Mouse (Mus musculus): Measurements from ENCODE around the gene Zc3h13. TPM values are rescaled to one million over a fixed set of nuclear protein-coding genes. Genes with fewer than 3 reads are reported as not detected.

Gene Zc3h13
- polyA plus RNA-seq, 1 experiment: 8.7 TPM

- WGBS: 77% methylated on average over 9 of the region's 9 CpGs
- Histone ChIP-seq H3K4me1 (ENCODE audit: control insufficient read depth, insufficient read depth, low read length) (no peaks in the 10 kb centered on the region), H3K4me3 (replicated peaks; ENCODE audit: extremely low read depth, low read depth, low read length) (no peak overlapping the region)
- TF ChIP-seq CTCF (IDR thresholded peaks at IDR 0.05; ENCODE audit: insufficient read depth, low read length) (no peak), POLR2A (IDR thresholded peaks at IDR 0.05; ENCODE audit: borderline replicate concordance, extremely low read depth, low read depth, low read length) (no peak)
- DNase-seq: no peak
These were observed 81.3 kb downstream of the Zc3h13 start for GRCm38 (mm10) chr14:75365301-75366035.

GRCm38 (mm10) chr14:75366741-75367140, 82.6 kb downstream of the Zc3h13 start:
- Histone ChIP-seq H3K4me3 (replicated peaks; ENCODE audit: extremely low read depth, low read depth, low read length) (no peak overlapping the region), H3K4me1 (ENCODE audit: control insufficient read depth, insufficient read depth, low read length) (no peaks in the 10 kb centered on the region)
- WGBS: 25% methylated on average over 11 of the region's 11 CpGs
- TF ChIP-seq POLR2A (IDR thresholded peaks at IDR 0.05; ENCODE audit: borderline replicate concordance, extremely low read depth, low read depth, low read length) (no peak), CTCF (IDR thresholded peaks at IDR 0.05; ENCODE audit: insufficient read depth, low read length) (no peak)
- no peak for DNase-seq

- no peaks in the 10 kb centered on the region for H3K4me1 ChIP-seq (ENCODE audit: control insufficient read depth, insufficient read depth, low read length)
- DNase-seq: no peak
- WGBS: 25% methylated on average over 3 of the region's 3 CpGs
- H3K4me3 ChIP-seq (replicated peaks; ENCODE audit: extremely low read depth, low read depth, low read length): no peak overlapping the region
- no peak for TF ChIP-seq CTCF (IDR thresholded peaks at IDR 0.05; ENCODE audit: insufficient read depth, low read length)
- no peak for TF ChIP-seq POLR2A (IDR thresholded peaks at IDR 0.05; ENCODE audit: borderline replicate concordance, extremely low read depth, low read depth, low read length)
These were observed 83.3 kb downstream of the Zc3h13 start for GRCm38 (mm10) chr14:75367503-75367902.

GRCm38 (mm10) chr14:75369880-75370279, 85.7 kb downstream of the Zc3h13 start:
- no peak for TF ChIP-seq POLR2A (IDR thresholded peaks at IDR 0.05; ENCODE audit: borderline replicate concordance, extremely low read depth, low read depth, low read length)
- TF ChIP-seq CTCF (IDR thresholded peaks at IDR 0.05; ENCODE audit: insufficient read depth, low read length): no peak
- DNase-seq: no peak

GRCm38 (mm10) chr14:75375006-75375598, 90.9 kb downstream of the Zc3h13 start:
- H3K4me1 ChIP-seq (ENCODE audit: control insufficient read depth, insufficient read depth, low read length): no peaks in the 10 kb centered on the region
- no peak overlapping the region for H3K4me3 ChIP-seq (replicated peaks; ENCODE audit: extremely low read depth, low read depth, low read length)
- TF ChIP-seq CTCF (IDR thresholded peaks at IDR 0.05; ENCODE audit: insufficient read depth, low read length): no peak
- no peak for TF ChIP-seq POLR2A (IDR thresholded peaks at IDR 0.05; ENCODE audit: borderline replicate concordance, extremely low read depth, low read depth, low read length)
- no peak for DNase-seq
- WGBS: 51% methylated on average over 11 of the region's 11 CpGs

More at GRCm38 (mm10) chr14:75369880-75370279, 85.7 kb downstream of the Zc3h13 start:
- H3K4me3 ChIP-seq (replicated peaks; ENCODE audit: extremely low read depth, low read depth, low read length): no peak overlapping the region
- no peaks in the 10 kb centered on the region for H3K4me1 ChIP-seq (ENCODE audit: control insufficient read depth, insufficient read depth, low read length)
- WGBS: 47% methylated on average over 5 of the region's 5 CpGs

GRCm38 (mm10) chr14:75376256-75376655, 92.1 kb downstream of the Zc3h13 start:
- H3K4me3 ChIP-seq (replicated peaks; ENCODE audit: extremely low read depth, low read depth, low read length): no peak overlapping the region
- no peaks in the 10 kb centered on the region for H3K4me1 ChIP-seq (ENCODE audit: control insufficient read depth, insufficient read depth, low read length)
- DNase-seq: no peak
- TF ChIP-seq POLR2A (IDR thresholded peaks at IDR 0.05; ENCODE audit: borderline replicate concordance, extremely low read depth, low read depth, low read length) (no peak), CTCF (IDR thresholded peaks at IDR 0.05; ENCODE audit: insufficient read depth, low read length) (no peak)
- WGBS: 34% methylated on average over 2 of the region's 2 CpGs

GRCm38 (mm10) chr14:75377612-75378011, 93.4 kb downstream of the Zc3h13 start:
- 64% methylated on average over 7 of the region's 7 CpGs for WGBS

More at GRCm38 (mm10) chr14:75377612-75378011, 93.4 kb downstream of the Zc3h13 start:
- no peak for DNase-seq
- Histone ChIP-seq H3K4me1 (ENCODE audit: control insufficient read depth, insufficient read depth, low read length) (no peaks in the 10 kb centered on the region), H3K4me3 (replicated peaks; ENCODE audit: extremely low read depth, low read depth, low read length) (no peak overlapping the region)
- TF ChIP-seq POLR2A (IDR thresholded peaks at IDR 0.05; ENCODE audit: borderline replicate concordance, extremely low read depth, low read depth, low read length) (no peak), CTCF (IDR thresholded peaks at IDR 0.05; ENCODE audit: insufficient read depth, low read length) (no peak)

Other genes with a start within 250 kb of the Zc3h13 start
- gene Lrrc63, start 153.5 kb upstream of the Zc3h13 start, polyA plus RNA-seq (2012; rRNA removed): 0.03 and 0.04 TPM in 2 replicates
- 26.6 and 54.4 TPM in 2 replicates for gene Lcp1, start 153.3 kb upstream of the Zc3h13 start, polyA plus RNA-seq (2012; rRNA removed)
- gene Cpb2, start 42.1 kb upstream of the Zc3h13 start, polyA plus RNA-seq (2012; rRNA removed): 0.09 and 0.10 TPM in 2 replicates
- gene Siah3, start 171.6 kb downstream of the Zc3h13 start, polyA plus RNA-seq (2012; rRNA removed): 0.04 TPM in 1 of 2 replicates, not detected in the other